Mouse (Mus musculus) kidney, adult 2 months (tissue): ENCODE measurements around the gene Myo7a. TPM values are rescaled to one million over a fixed set of nuclear protein-coding genes. Genes with fewer than 3 reads are reported as not detected.

ENCODE experiments used
- DNase-seq: peaks from one replicate; pipeline ENCODE4 v3.0.0; 2021
- H3K27ac ChIP-seq: fragments of 200-500 bp; 2 replicates; pipeline ENCODE4 v1.5.1; 2012; ENCODE audit warnings: low read depth, low read length, control low read depth, inconsistent platforms; ENCODE audit not compliant: insufficient read depth
- H3K27me3 ChIP-seq: fragments of 200-500 bp; replicated peaks from 2 replicates; pipeline ENCODE4 v1.6.1; 2012; ENCODE audit warnings: mild to moderate bottlenecking, moderate library complexity, low read length, inconsistent platforms; ENCODE audit not compliant: control insufficient read depth, insufficient read depth
- H3K36me3 ChIP-seq: fragments of 200-500 bp; 2 replicates; pipeline ENCODE4 v1.6.1; 2012; ENCODE audit warnings: mild to moderate bottlenecking, moderate library complexity, low read length, inconsistent platforms; ENCODE audit not compliant: control insufficient read depth, insufficient read depth
- H3K4me1 ChIP-seq: fragments of 200-500 bp; 2 replicates; pipeline ENCODE4 v1.6.1; 2011; ENCODE audit warnings: low read length; ENCODE audit not compliant: control insufficient read depth, insufficient read depth
- H3K4me3 ChIP-seq: fragments of 200-500 bp; 2 replicates; pipeline ENCODE4 v1.5.1; 2011; ENCODE audit warnings: mild to moderate bottlenecking, low read depth, low read length, control low read depth; ENCODE audit not compliant: insufficient read depth
- CTCF ChIP-seq: fragments of 200-500 bp; conservative IDR thresholded peaks from 2 replicates; pipeline ENCODE4 v1.5.1; 2011; ENCODE audit warnings: low read depth, mild to moderate bottlenecking, control low read depth, low read length, moderate library complexity, mixed read lengths; ENCODE audit not compliant: insufficient read depth, insufficient read length
- POLR2A ChIP-seq: fragments of 200-500 bp; IDR thresholded peaks from one replicate; pipeline ENCODE4 v1.6.1; 2011; ENCODE audit warnings: low read depth, low read length, control low read depth
- WGBS: fragments of 180-500 bp; shearing (Covaris S2); methylation state at CpG from one replicate; pipeline ENCODE4 v1.1.7; 2018; 5-methylcytosine and 5-hydroxymethylcytosine counted together
- polyA plus RNA-seq: library from polyadenylated mRNA; depleted of rRNA; stranded (reverse); fragments of >200 nt; gene quantifications from 2 replicates; pipeline ENCODE4 v1.2.3, GENCODE M21; 2012; rRNA removed

Myo7a gene
- polyA plus RNA-seq, 1 experiment, result 24.6 TPM

GRCm38 (mm10) chr7:98002617-98003016 is 116.7 kb downstream of the Myo7a start:
- H3K27ac ChIP-seq, result no peak overlapping the region
- WGBS, result 76% methylated on average over 7 of the region's 7 CpGs
- H3K4me3 ChIP-seq, result no peak overlapping the region
- no peaks in the 10 kb centered on the region for H3K4me1 ChIP-seq
- no peaks in the 10 kb centered on the region for H3K36me3 ChIP-seq
- no peak for DNase-seq
- TF ChIP-seq POLR2A (no peak), CTCF (no peak)
- H3K27me3 ChIP-seq, result no peaks in the 10 kb centered on the region

Other genes with a start within 250 kb of the Myo7a start
- not detected in 2 replicates for gene Gdpd4, start 199.6 kb downstream of the Myo7a start, polyA plus RNA-seq
- 0.53 and 1.3 TPM in 2 replicates for gene Omp, start 26.0 kb upstream of the Myo7a start, polyA plus RNA-seq
- gene Capn5, start 58.8 kb upstream of the Myo7a start, polyA plus RNA-seq, result 13.8 and 14.6 TPM in 2 replicates
- gene B3gnt6, start 80.0 kb upstream of the Myo7a start, polyA plus RNA-seq, result 0.07 TPM in 1 of 2 replicates, not detected in the other
- gene Acer3, start 201.7 kb upstream of the Myo7a start, polyA plus RNA-seq, result 8.1 and 11.9 TPM in 2 replicates
- gene Tsku, start 241.8 kb upstream of the Myo7a start, polyA plus RNA-seq, result 9.5 and 13.1 TPM in 2 replicates